Mouse (Mus musculus): ENCODE results near the gene Thbs1.
A peak's percentile ranks its signal among the peaks of the same experiment; 100 is the strongest.

Gene Thbs1

GRCm38 (mm10) chr2:118148321-118149142 lies 36.9 kb downstream of the Thbs1 start:
- DNase-seq (ENCODE audit: low spot score): no peak

- DNase-seq (ENCODE audit: low spot score): peak; percentile 54
Measured at GRCm38 (mm10) chr2:118149855-118150563, 38.3 kb downstream of the Thbs1 start.

- no peak for DNase-seq (ENCODE audit: low spot score)
Measured at GRCm38 (mm10) chr2:118158095-118158494, 46.4 kb downstream of the Thbs1 start.

- no peak for DNase-seq (ENCODE audit: low spot score)
Measured at GRCm38 (mm10) chr2:118159126-118159525, 47.5 kb downstream of the Thbs1 start.

- DNase-seq (ENCODE audit: low spot score): no peak
Measured at GRCm38 (mm10) chr2:118160547-118160946, 48.9 kb downstream of the Thbs1 start.

GRCm38 (mm10) chr2:118160991-118161390 lies 49.3 kb downstream of the Thbs1 start:
- no peak for DNase-seq (ENCODE audit: low spot score)

GRCm38 (mm10) chr2:118162486-118162885 lies 50.8 kb downstream of the Thbs1 start:
- DNase-seq (ENCODE audit: low spot score): no peak

GRCm38 (mm10) chr2:118164137-118164536 lies 52.5 kb downstream of the Thbs1 start:
- no peak for DNase-seq (ENCODE audit: low spot score)

GRCm38 (mm10) chr2:118165691-118166090 lies 54.0 kb downstream of the Thbs1 start:
- no peak for DNase-seq (ENCODE audit: low spot score)

- DNase-seq (ENCODE audit: low spot score): no peak
Measured at GRCm38 (mm10) chr2:118167731-118168130, 56.1 kb downstream of the Thbs1 start.

GRCm38 (mm10) chr2:118168225-118168624 lies 56.5 kb downstream of the Thbs1 start:
- DNase-seq (ENCODE audit: low spot score): no peak

GRCm38 (mm10) chr2:118174558-118175383 lies 63.1 kb downstream of the Thbs1 start:
- DNase-seq (ENCODE audit: low spot score): no peak

Measured in urinary bladder, postnatal 14 days (tissue).